Mouse (Mus musculus) cerebellum, adult 9-11 months (tissue): ENCODE data around the gene Vars.
A peak's percentile ranks its signal among the peaks of the same experiment; 100 is the strongest.
"Not testable (repeated sequence)": the region's sequence is repeated elsewhere in the genome, so short reads cannot be mapped to it uniquely, and the experiment has no call there.

Experiments used
- DNase-seq: peaks from one replicate; pipeline ENCODE4 v3.0.0; 2022

Gene Vars

DNA sequence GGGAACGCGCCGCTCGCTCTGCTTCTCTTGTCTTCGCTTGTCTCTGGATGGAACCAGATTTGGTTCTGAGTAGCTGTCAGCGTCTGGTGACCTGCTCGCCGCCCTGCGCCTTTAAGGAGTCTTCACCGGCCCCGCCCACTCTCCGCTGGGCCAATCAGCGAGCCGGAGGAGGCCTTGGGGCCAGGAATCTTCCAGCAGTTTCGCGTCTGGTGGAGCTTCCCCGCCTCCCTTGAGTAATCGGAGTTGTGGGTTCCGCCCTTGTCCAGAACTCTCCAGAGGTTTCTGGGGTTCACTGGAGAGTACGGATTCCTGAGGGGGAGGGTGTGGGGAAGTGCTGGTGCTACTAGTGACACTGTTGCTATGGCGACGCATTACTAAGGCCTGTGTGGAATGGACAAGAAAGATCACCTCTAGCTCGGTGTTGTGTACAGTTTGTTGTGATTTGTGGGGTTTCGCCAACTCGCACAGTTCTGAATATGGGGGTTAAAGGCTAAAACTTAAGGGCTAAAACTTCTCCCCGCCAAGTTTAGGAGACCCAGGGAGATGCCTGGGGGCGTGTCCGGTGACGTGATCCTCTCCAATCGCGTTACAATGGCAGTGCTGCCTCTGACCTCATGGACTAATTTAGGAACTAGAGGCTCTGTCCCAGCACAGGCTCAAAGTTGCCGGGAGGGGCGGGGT, 28.6 kb upstream of the Vars start, which contains the start of the genes Hspa1a and Hspa1l:
TSS of gene Hspa1a (minus strand) at position 88 of the 681 bp plus-strand sequence.
TSS of gene Hspa1l (plus strand) at position 635 of the 681 bp plus-strand sequence.
- DNase-seq = peak; percentile 86

DNA sequence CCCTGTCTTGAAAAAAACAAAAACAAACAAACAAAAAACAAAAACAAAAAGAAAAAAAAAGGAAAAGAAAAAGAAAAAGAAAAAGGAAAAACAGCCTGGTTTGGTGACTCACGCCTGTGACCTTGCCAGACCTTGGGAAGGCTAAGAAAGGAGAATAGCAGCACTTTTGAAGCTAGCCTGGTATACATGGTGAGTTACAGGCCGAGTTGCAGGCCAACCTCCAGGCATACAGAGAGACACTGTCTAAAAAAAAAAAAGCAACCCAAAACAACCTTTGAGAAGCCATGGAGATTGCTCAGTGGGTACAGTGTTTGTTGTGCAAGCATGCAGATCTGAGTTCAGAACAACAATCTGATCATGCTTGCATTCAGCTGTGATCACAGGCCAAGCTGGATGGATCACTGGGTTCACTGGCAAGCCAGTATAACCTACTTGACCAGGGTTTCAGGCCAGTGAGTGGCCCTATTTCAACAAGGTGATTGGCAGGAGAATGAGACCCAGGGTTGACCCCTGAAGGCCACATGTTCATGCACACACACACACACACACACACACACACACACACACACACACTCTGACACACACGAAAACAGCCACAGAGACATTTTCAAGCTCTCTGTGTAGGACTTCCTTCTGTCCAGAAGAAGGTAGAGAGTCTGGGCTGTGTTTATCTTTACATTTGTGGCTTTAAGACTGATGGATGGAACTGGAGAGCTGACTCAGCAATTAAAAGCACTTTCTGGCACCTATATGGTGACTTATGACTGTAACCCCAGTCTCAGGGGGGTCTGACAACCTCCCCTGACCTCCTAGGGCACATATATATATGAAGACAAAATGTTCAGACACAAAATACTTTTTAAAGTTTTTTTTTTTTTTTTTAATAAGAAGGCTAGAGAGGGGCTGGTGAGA, 24.9 kb upstream of the Vars start:
- DNase-seq = no peak

DNA sequence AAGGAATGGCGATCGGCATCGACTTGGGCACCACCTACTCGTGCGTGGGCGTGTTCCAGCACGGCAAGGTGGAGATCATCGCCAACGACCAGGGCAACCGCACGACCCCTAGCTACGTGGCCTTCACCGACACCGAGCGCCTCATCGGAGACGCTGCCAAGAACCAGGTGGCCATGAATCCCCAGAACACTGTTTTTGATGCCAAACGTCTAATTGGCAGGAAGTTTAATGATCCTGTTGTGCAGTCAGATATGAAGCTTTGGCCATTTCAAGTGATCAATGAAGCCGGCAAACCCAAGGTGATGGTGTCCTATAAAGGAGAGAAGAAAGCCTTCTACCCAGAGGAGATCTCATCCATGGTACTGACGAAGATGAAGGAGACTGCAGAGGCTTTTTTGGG, 23.8 kb upstream of the Vars start:
- no peak for DNase-seq

DNA sequence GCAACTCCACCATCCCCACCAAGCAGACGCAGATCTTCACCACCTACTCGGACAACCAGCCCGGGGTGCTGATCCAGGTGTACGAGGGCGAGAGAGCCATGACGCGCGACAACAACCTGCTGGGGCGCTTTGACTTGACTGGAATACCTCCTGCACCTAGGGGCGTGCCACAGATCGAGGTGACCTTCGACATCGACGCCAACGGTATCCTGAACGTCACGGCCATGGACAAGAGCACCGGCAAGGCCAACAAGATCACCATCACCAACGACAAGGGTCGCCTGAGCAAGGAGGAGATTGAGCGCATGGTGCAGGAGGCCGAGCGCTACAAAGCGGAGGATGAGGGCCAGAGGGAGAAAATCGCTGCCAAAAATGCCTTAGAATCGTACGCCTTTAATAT, 22.5 kb upstream of the Vars start:
- no peak for DNase-seq

DNA sequence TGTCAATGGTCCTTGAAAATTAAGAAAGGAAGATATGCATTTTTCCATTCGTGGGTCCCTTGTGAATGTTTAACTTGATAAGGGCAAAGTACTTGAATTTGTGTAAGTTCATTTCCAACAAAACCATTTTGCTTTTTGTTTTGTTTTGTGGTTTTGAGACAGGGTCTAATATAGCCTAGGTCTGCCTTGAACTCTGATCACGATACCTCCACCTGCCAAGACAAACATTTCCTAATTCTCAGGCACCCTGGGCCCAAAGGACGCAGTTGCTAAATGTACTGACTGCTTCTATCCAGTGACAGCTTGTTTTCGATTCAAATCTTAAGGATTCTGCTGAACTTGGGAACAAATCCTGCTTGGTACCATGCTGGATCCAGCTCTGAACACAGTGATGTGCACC, 21.2 kb upstream of the Vars start:
- no peak for DNase-seq

DNA sequence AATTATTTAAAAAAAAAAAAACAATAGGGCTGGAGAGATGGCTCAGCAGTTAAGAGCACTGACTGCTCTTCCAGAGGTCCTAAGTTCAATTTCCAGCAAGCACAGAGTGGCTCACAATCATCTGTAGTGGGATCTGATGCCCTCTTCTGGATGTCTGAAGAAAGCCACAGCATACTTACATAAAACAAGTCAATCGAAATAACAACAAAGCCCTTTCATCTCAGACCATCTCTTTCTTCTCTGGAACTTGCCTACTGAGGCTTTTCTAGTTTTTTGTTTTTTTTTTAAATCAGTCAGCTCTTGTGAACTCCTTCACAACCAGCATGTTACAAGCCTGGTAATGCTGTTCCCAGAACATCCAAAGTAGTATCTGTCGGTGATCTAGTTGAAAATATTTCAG, 20.1 kb upstream of the Vars start:
- DNase-seq = no peak

DNA sequence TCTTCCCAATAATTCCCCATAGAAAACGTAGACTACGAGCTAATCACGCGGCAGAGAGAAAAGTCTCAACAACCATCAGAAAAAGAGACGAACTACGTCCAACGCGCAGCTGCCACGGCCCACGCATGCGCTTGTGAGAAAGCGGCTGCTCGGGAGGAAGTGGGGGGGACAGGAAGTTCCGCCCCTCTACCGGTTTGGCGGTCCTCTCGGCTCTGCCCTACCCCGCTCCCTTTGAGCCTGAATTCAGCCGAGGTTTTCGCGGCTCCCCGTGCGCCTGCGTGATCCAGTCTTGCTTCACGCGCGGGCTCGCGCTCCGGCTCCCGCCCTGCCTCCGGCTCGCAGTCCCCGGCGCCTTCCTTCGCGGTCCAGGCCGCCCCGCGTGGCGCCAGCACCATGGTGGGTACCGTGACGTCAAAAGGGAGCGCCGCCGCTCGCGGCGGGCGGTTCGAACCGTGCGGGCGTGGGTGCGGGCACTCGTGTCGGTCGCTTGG, 19.1 kb upstream of the Vars start, which contains the start of gene Lsm2:
TSS of gene Lsm2 (plus strand) at position 173 of the 491 bp plus-strand sequence.
- DNase-seq = peak; percentile 94

DNA sequence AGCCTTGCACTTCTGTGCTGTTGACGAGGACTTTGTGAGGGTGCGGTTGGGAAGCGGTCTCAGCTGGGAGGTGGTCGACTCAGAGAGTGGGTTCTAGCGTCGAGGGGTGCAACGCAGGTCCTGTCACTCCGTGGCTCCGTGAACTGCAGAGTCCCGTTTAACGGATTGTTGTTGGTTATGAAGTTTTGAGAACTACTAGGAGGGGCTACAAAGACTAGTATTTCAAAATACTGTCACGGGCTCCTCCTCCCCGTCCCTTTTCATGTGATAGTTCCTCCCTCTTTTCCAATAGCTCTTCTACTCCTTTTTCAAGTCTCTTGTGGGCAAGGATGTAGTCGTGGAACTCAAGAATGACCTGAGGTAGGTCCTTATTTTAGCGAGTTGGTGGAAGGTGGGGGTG, 18.5 kb upstream of the Vars start:
- DNase-seq = no peak

DNA sequence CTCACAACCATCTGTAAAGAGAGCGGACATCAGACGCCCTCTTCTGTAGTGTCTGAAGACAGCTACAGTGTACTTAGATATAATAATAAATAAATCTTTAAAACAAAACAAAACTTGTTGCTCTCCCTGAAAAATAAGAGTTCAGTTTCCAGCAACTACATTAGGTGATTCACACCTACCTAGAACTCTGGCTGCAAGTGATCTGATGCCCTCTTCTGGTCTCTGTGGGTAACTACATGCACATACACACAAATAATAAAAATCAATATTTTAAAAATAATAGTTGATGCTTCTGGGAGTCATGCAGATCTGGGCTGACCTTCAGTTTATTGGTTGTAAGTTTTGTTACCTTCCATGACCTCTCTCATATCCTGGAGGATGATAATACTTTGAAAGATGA, 16.6 kb upstream of the Vars start:
- DNase-seq = no peak

DNA sequence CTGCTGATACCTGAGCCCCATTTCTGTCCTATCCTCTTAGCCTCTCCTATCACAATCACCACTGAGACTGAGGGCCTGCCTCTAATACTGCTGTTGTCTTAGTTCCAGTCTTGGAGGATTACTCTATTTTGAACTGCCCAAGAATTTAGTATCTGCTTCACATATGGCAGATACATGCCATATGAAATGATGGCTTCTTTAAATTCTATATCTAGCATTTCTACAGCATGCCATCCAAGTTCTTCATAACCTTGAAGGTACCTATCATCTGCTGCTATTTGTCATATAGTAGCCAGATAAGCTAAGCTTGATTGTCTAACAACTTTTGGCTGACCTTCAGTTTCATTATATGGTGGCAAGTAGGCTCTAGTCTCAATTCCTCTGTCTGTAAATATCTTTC, 6.0 kb upstream of the Vars start:
- DNase-seq = no peak

DNA sequence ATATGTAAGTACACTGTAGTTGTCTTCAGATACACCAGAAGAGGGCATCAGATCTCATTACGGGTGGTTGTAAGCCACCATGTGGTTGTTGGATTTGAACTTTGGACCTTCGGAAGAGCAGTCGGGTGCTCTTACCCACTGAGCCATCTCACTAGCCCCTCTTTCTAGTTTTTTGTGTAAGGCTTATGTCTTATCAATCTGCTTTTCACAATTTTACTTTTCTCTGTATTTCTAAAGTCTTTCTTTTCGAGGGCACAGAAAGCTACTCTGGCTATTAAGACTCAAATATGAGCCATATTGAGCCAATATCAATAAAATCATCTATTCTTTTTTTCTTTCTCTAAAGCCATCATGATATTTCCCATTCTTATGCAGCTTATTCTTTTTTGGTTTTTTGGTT, 5.6 kb upstream of the Vars start:
- DNase-seq = not testable (repeated sequence)

DNA sequence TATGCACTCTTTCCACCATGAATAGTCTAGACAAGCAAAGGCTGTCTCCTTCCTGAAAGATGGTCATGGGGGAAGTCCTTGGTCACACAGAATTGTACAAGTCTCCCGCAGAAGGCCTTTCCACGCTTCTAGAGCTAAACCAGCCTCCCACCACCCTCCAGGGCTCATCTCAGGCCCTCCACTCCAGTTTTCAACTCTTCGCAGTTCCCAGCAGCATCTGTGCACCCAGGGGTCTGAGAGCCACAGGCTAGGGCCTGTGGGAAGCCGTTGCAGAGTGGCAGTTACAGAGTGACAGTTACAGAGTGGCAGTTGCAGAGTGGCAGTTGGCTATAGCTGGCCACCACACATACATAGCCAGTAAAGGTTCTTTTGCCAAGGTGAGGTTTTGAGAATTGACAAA, 4.9 kb upstream of the Vars start:
- DNase-seq = not testable (repeated sequence)

DNA sequence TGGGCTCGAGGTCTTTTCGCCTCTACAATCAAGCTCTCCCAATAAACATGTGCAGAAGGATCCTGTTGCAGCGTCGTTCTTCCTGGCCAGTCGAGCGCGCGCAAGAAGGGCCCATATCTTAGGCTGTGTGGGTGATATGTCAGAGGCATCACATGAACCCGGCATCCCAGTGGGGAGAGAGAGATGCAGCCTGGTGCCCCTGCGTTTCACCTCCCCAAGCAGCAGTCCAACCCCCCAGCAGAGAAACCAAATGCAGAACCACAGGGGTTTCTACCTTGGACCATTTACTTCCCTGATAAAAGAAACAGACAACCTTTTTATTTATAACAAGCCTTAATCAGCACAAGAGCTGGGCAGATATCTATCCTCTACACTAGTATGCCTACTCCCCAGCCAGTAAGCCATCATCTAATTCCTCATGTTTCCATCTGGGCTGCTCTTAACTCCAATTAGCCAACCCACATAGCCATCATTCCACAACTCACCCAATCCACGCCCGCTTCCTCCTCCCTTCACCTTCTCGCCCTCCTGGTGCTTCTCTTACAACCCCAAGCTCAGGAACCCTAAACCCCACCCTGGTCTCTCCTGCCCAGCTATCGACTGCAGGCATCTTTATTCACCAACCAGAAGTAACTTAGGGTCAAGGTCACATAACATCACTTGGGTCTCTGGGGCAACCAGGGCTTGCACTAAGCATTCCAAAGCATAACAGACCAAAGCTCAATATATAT, 4.2 kb upstream of the Vars start:
- no peak for DNase-seq

DNA sequence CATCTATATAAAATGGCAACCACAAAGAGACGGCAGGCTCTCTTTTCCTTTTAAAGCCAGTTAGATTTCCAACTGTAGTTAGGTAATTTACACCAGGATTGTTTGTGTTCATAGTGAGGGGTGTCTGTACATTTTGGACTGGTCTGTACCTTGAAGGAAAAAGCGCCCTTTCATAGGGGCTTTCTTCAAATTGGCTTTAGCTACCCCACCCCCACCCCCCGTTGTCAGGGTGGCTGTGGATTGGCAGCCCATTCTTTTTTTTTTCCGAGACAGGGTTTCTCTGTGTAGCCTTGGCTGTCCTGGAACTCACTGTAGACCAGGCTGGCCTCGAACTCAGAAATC, 3.7 kb upstream of the Vars start:
- no peak for DNase-seq

DNA sequence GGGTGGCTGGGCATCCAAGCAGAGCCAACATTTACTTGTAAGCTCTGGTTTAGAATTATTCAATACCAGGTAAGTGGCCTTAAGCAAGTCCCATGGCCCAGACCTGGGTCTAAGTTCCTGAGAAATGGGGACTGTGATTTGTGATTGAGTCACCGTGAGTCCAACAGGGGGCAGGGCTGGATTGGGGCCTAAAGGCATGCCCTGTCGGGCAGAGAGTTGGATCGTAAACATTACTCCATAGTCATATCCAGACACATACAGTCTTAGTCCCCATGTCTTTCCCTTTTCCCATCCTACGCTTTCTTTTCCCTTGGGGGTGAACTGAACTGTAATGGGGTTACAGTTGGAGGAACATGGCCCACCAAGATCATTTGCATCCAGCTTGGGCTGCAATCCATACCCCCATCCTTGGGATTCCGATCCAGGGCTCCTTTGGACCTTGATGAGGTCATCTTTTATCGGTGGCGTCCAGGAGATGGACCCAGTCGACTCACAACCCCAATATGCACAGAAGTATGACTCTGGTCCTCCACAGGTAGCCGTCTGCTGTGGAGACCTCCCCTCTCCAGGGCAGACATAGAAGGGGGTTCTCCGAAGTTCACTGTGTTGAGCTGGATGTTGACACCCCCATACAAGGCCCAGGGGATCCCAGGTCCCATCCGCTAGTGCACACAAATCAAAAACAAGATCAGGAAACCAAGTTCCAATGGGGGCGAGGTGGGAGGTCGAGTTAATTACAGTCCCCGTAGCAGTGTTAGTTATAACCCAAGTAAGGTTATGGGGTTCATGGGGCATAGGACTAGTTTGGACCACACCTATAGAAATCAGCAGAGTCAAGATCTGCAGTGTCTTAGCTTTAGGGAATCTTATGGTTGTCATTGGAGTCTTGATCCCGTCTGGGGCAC, 2.0 kb upstream of the Vars start:
- DNase-seq = peak; percentile 39

DNA sequence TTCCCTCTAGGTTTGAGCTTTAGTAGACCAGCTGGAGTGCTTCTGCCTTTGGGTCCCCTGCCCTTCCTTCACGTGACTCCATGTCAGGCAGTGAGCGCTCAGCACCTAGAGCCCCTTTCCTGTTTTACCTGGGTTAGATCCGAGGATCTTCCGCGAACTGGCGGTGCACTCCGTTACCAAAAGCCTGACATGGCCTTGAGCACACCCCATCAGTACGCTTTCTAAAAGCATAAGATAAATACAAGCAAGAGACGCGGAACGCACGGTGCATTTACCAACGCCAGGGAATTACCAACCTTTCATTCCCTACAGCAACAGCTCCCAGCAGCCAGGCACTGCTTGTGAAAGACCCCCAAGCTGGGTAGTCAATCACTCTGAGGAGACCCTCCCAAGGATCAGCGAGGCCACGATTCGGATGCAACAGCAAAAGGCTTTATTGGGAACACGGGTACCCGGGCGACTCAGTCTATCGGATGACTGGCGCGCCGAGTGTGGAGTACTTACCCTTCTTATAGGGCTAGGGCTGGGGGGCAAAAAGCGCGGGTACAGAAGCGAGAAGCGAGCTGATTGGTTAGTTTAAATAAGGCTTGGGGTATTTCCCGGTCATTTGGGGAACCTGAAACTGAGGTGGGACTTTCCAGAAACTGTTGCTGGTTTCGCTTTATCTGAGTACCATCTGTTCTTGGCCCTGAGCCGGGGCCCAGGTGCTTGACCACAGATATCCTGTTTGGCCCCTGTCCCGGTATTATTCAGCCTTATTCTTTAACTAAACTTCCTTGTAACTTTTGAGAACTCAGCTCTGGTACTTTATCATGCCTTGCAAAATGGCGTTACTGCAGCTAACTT, 693 bp upstream of the Vars start:
- DNase-seq = peak; percentile 35

DNA sequence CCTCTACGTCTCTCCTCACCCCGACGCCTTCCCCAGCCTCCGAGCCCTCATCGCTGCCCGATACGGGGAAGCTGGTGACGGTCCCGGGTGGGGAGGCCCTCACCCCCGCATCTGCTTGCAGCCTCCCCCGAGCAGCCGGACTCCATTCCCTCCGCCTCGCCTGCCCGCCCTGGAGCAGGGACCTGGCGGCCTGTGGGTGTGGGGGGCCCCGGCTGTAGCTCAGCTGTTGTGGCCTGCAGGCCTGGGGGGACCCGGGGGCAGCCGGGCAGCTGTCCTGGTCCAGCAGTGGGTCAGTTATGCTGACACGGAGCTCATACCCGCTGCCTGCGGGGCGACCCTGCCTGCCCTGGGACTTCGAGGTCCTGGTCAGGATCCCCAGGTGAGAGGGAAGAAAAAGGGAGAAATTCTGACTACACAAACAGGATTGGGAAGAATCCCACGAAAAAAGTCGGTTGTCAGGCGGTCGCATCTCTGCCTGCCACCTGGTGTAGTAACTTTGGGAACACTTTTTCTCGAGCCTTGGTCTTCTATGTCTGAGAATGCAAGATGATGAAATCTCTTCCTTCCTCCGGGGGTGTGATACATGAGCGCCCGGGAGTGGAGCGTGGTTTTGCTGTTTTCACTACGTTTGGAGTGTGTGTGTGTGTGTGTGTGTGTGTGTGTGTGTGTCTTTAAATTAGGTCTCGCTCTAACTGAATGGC, 815 bp downstream of the Vars start:
- peak; percentile 30 for DNase-seq

DNA sequence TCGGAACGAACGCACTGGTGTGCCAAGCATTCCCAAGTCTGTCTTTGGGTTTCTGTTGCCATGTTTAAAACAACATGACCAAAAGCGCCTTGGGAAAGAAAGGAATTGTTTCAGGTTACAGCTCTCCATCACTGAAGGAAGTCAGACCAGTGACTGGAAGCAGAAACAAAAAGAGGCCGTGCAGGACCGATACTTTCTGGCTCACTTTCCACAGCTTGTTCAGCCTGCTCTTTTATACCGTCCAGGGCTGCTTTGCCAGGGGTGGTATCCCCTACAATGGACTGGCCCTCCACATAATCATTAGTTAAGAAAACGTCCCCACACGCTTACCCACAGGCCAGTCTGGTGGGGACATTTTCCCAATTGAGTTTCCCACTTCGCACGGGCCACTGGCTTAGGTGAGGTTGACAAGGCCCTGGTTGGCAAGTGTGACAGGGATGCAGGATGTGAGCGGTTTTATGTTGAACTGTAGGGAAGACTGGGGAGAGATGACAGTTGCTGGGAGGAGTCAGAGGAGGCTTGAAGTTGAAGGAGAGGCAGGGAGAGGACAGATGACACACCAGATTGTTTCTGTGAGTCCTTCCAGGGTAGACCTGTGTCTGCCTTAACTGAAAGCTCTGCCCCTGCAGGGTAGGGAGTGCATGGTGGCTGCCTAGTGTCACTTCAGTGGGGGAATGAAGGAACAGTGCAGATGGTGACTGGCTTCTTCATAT, 1.5 kb downstream of the Vars start:
- DNase-seq = peak; percentile 40

DNA sequence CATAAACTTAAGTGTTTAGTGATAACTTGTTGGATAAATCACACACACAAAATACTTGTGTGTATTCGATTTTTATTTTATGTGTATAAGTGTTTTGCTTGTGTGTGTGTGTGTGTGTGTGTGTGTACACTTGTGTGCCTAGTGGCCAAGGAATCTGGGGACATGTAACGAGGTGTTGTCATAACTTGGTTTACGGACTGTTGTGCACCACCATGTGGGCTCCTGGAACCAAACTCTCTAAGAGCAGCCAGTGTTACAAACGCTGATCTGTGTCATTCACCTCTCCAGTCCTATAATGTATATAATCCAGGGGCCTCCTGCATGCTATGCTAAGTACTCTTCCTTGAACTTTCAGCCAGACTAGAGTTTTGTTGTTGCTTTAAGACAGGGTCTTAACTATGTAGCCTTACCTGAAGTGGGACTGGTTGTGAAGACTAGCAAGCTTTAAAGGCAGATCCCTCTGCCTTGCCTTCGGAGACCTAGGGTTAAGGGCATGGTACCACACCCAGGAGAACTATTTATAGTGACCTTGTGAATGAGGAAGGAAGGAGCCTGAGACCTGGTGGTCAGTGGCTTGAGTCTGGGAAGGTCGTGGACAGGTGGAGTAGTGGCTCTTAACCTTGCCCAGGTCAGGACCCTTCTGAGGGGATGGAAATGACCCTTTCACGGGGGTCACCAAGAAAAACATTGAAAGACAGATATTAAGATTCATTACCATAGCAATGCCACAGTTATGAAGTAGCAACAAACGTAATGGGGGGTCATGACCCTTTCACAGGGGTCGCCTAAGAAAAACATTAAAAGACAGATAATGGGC, 2.4 kb downstream of the Vars start:
- DNase-seq = peak; percentile 20
